Mouse (Mus musculus): Measurements from ENCODE around the gene Wscd2. TPM values are rescaled to one million over a fixed set of nuclear protein-coding genes. Genes with fewer than 3 reads are reported as not detected.

Wscd2 gene
- polyA plus RNA-seq, 1 experiment from 2014 or later: 7.0 TPM

- no peaks in the 10 kb centered on the region for H3K36me3 ChIP-seq
- H3K27me3 ChIP-seq (replicated peaks): no peaks in the 10 kb centered on the region
- H3K4me3 ChIP-seq (replicated peaks): no peak overlapping the region
- 31% methylated on average over 11 of the region's 11 CpGs for WGBS
- H3K27ac ChIP-seq: no peak overlapping the region
- peak; percentile 66 for ATAC-seq
- H3K4me2 ChIP-seq (replicated peaks): no peak overlapping the region
- no peaks in the 10 kb centered on the region for H3K9me3 ChIP-seq
- H3K4me1 ChIP-seq (replicated peaks): peaks cover 22% of the 10 kb centered on the region
- H3K9ac ChIP-seq: no peak overlapping the region
Observed at GRCm38 (mm10) chr5:113627820-113628437, 137.8 kb downstream of the Wscd2 start.

GRCm38 (mm10) chr5:113629248-113629647 is 139.1 kb downstream of the Wscd2 start:
- Histone ChIP-seq H3K4me2 (replicated peaks) (no peak overlapping the region), H3K27ac (no peak overlapping the region), H3K9me3 (no peaks in the 10 kb centered on the region), H3K4me1 (replicated peaks) (peaks cover 30% of the 10 kb centered on the region), H3K36me3 (no peaks in the 10 kb centered on the region), H3K4me3 (replicated peaks) (no peak overlapping the region), H3K9ac (no peak overlapping the region), H3K27me3 (replicated peaks) (no peaks in the 10 kb centered on the region)
- 81% methylated on average over 3 of the region's 3 CpGs for WGBS
- ATAC-seq: no peak

- Histone ChIP-seq H3K27me3 (replicated peaks) (no peaks in the 10 kb centered on the region), H3K4me1 (replicated peaks) (peaks cover 34% of the 10 kb centered on the region), H3K4me2 (replicated peaks) (no peak overlapping the region), H3K27ac (no peak overlapping the region), H3K36me3 (no peaks in the 10 kb centered on the region), H3K4me3 (replicated peaks) (no peak overlapping the region), H3K9me3 (no peaks in the 10 kb centered on the region), H3K9ac (no peak overlapping the region)
- WGBS: 55% methylated on average over 10 of the region's 10 CpGs
- no peak for ATAC-seq
Observed at GRCm38 (mm10) chr5:113630116-113630515, 140.0 kb downstream of the Wscd2 start.

- Histone ChIP-seq H3K4me2 (replicated peaks) (no peak overlapping the region), H3K9me3 (no peaks in the 10 kb centered on the region)
- no peak for ATAC-seq
Observed at GRCm38 (mm10) chr5:113633037-113633714, 143.0 kb downstream of the Wscd2 start.

GRCm38 (mm10) chr5:113634024-113634651 is 144.0 kb downstream of the Wscd2 start:
- no peak for ATAC-seq
- H3K4me2 ChIP-seq (replicated peaks): no peak overlapping the region
- H3K27me3 ChIP-seq (replicated peaks): no peaks in the 10 kb centered on the region
- no peaks in the 10 kb centered on the region for H3K9me3 ChIP-seq
- 33% methylated on average over 13 of the region's 13 CpGs for WGBS
- H3K27ac ChIP-seq: no peak overlapping the region
- H3K4me1 ChIP-seq (replicated peaks): peaks cover 19% of the 10 kb centered on the region
- no peaks in the 10 kb centered on the region for H3K36me3 ChIP-seq
- H3K9ac ChIP-seq: no peak overlapping the region
- no peak overlapping the region for H3K4me3 ChIP-seq (replicated peaks)

More at GRCm38 (mm10) chr5:113633037-113633714, 143.0 kb downstream of the Wscd2 start:
- H3K4me3 ChIP-seq (replicated peaks): no peak overlapping the region
- WGBS: 30% methylated on average over 9 of the region's 9 CpGs
- H3K27me3 ChIP-seq (replicated peaks): no peaks in the 10 kb centered on the region
- no peak overlapping the region for H3K27ac ChIP-seq
- H3K4me1 ChIP-seq (replicated peaks): peaks cover 26% of the 10 kb centered on the region
- H3K9ac ChIP-seq: no peak overlapping the region
- no peaks in the 10 kb centered on the region for H3K36me3 ChIP-seq

GRCm38 (mm10) chr5:113634887-113635610 is 144.9 kb downstream of the Wscd2 start:
- ATAC-seq: no peak
- Histone ChIP-seq H3K36me3 (no peaks in the 10 kb centered on the region), H3K9ac (no peak overlapping the region), H3K4me3 (replicated peaks) (no peak overlapping the region), H3K27me3 (replicated peaks) (no peaks in the 10 kb centered on the region), H3K4me1 (replicated peaks) (peaks cover 19% of the 10 kb centered on the region), H3K9me3 (no peaks in the 10 kb centered on the region), H3K4me2 (replicated peaks) (no peak overlapping the region), H3K27ac (no peak overlapping the region)
- 81% methylated on average over 7 of the region's 7 CpGs for WGBS

GRCm38 (mm10) chr5:113635861-113636565 is 145.9 kb downstream of the Wscd2 start:
- H3K4me1 ChIP-seq (replicated peaks): peaks cover 23% of the 10 kb centered on the region
- no peaks in the 10 kb centered on the region for H3K36me3 ChIP-seq
- no peak for ATAC-seq
- H3K27me3 ChIP-seq (replicated peaks): no peaks in the 10 kb centered on the region
- H3K27ac ChIP-seq: no peak overlapping the region
- no peak overlapping the region for H3K4me3 ChIP-seq (replicated peaks)
- 74% methylated on average over 15 of the region's 15 CpGs for whole genome bisulfite sequencing
- H3K9me3 ChIP-seq: no peaks in the 10 kb centered on the region
- H3K4me2 ChIP-seq (replicated peaks): no peak overlapping the region
- no peak overlapping the region for H3K9ac ChIP-seq

GRCm38 (mm10) chr5:113637631-113638030 is 147.5 kb downstream of the Wscd2 start:
- Histone ChIP-seq H3K4me3 (replicated peaks) (no peak overlapping the region), H3K9ac (no peak overlapping the region), H3K36me3 (no peaks in the 10 kb centered on the region), H3K27me3 (replicated peaks) (no peaks in the 10 kb centered on the region), H3K9me3 (no peaks in the 10 kb centered on the region), H3K4me1 (replicated peaks) (peaks cover 19% of the 10 kb centered on the region), H3K4me2 (replicated peaks) (no peak overlapping the region), H3K27ac (no peak overlapping the region)
- ATAC-seq: no peak
- WGBS: 85% methylated on average over 4 of the region's 4 CpGs

- Histone ChIP-seq H3K9ac (no peak overlapping the region), H3K27me3 (replicated peaks) (no peaks in the 10 kb centered on the region), H3K27ac (no peak overlapping the region), H3K36me3 (no peaks in the 10 kb centered on the region), H3K4me1 (replicated peaks) (peaks cover 15% of the 10 kb centered on the region), H3K9me3 (no peaks in the 10 kb centered on the region), H3K4me3 (replicated peaks) (no peak overlapping the region), H3K4me2 (replicated peaks) (no peak overlapping the region)
- WGBS: 74% methylated on average over 12 of the region's 12 CpGs
- ATAC-seq: no peak
Observed at GRCm38 (mm10) chr5:113638055-113638454, 147.9 kb downstream of the Wscd2 start.

- H3K27ac ChIP-seq: no peak overlapping the region
- H3K9ac ChIP-seq: no peak overlapping the region
- H3K36me3 ChIP-seq: no peaks in the 10 kb centered on the region
- no peak overlapping the region for H3K4me3 ChIP-seq (replicated peaks)
- H3K4me2 ChIP-seq (replicated peaks): no peak overlapping the region
- H3K27me3 ChIP-seq (replicated peaks): no peaks in the 10 kb centered on the region
- H3K9me3 ChIP-seq: no peaks in the 10 kb centered on the region
- 72% methylated on average over 5 of the region's 5 CpGs for WGBS
- ATAC-seq: no peak
- H3K4me1 ChIP-seq (replicated peaks): peaks cover 9% of the 10 kb centered on the region; the same call in 1 of the 2 replicates
Observed at GRCm38 (mm10) chr5:113639126-113639525, 149.0 kb downstream of the Wscd2 start.

Data from intestine, embryonic 15.5 days (tissue).